Mouse (Mus musculus): Measurements from ENCODE around the gene B4galt4.

GRCm38 (mm10) chr16:38728576-38729132 is 13.4 kb upstream of the B4galt4 start:
- TF ChIP-seq GATA1 (IDR thresholded peaks at IDR 0.05; ENCODE audit: low read length) (no peak), TAL1 (IDR thresholded peaks at IDR 0.05; ENCODE audit: low read length) (no peak)
